Mouse (Mus musculus): ENCODE measurements at regions not wholly inside any gene's neighbourhood (a gene's known extent, or its start where the extent isn't known, plus 50 kb on each side); places are given as distances from the start of the nearest gene placed in this dataset.

DNA sequence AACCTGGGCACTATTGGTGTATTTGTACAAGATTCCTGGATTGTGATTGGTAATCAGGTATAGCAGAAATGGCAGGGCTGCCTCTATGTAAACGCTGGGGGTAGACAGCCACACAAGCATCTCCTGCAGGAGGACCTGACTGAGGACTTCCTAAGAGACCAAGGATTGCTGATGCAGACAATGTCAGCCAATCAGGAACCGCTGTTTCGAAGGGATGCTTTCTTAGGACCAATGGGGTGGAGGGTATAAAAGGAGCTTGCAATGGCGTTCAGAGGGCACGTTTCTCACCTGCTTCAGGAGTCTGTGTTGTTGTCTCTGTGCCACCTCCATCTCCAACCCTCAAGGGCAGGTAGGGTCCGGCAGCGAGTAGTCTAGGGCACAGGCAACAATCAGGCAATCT lies 393.7 kb downstream of the Gm45692 start:
- no peak for DNase-seq (ENCODE audit: low spot score)

DNA sequence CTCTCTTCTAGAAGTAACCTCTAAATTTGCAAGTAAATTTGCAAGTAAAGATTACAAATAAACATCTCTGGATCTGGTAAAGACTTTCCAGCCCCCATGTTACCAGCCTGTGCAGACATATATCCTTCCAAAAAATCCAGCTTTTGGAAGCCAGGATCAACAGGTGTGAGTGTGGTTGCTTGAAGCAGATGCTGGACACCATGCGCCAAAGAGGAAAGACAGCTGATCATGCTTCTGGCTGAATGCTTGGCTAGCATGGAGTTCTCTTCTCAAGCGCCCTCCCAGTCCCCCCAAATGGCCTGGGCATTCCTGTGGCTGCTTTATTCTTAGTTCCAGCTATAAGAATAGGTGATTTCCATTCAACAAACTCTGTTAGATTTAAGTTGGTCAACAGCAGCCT lies 404.9 kb downstream of the Gm45692 start:
- DNase-seq (ENCODE audit: low spot score) = no peak

DNA sequence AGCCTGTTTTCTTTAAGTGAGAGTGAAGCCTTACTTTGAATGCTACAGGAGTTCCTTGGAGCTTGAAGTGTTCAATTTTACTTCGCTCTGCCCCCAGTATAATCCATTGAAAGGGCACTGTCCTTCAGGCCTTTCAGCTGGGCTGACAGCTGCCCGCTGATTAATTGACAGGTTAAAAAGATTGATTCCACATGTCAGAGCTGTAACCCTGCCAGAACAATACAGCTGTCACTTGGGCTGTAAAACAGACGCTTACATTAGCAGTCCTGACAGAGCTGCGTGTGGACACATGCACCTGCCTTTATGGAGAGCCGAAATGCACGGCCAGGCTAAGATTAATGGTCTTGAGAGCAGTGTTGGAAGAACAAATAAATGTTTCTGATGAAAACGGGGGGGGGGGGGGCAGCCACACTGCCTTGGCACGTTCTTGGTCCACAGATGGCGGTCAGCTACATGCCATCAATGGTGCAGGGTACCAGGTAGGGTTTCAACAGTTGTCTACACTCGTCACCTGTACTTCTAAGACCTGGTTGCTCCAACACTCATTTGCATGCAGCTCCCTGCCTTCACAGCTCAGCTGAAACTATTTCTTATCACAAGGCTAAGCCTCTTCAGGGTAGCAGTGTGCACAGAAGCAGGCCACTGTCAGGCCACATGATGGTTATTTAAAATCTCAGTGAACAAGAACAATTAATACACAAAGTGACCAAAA lies 407.3 kb downstream of the Gm45692 start:
- DNase-seq (ENCODE audit: low spot score) = peak; percentile 72

- DNase-seq (ENCODE audit: low spot score) = peak; percentile 26
Measured at GRCm38 (mm10) chr8:26527186-26527580, 407.8 kb downstream of the Gm45692 start.

- no peak for DNase-seq (ENCODE audit: low spot score)
Measured at GRCm38 (mm10) chr8:26529921-26530320, 410.6 kb downstream of the Gm45692 start.

DNA sequence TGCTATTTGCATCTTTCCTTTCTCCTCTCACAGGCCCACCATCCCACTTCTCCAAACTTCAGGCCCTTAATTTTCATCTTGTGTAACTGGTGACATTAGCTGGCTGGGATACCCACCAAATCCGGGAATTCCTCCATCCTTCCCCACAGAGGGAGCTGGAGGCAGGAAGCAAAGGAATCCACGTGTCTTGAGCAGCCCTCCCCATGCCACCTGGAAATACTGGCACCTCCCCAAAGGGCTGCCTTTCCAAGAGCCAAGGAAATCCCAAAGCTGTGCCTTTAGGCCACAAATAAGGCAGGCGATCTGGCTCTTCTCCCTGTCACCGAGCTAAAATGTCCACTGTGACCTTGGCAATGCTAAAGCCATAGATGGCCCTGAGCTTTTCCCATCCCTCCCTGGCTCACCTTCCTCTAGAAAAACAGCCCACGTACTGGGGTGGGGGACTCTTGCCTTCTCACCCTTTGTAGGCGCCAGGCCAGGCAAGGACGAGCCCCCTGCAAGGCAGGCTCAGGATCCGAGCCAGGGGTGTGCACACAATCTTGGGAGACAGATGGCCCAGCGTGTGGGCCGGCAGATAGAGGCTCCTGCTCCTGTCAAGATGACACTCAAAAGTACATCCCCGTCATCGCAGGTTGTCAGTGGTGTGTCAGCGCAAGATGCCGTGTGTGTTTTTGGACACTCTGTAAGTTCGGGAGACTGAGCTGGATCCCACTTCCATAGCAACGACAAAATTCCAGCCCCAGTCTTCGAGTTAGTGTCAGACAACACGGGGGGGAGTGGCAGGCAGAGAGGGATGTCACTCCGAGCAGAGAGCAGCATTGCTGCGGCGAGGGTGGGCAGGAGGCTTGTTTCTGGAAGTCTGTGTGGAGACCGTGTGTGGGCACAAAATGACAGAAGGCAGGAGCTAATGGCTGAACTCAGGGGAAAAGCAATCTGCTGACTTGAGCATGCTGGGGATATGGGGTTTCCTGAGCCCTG lies 414.4 kb downstream of the Gm45692 start:
- no peak for DNase-seq (ENCODE audit: low spot score)

DNA sequence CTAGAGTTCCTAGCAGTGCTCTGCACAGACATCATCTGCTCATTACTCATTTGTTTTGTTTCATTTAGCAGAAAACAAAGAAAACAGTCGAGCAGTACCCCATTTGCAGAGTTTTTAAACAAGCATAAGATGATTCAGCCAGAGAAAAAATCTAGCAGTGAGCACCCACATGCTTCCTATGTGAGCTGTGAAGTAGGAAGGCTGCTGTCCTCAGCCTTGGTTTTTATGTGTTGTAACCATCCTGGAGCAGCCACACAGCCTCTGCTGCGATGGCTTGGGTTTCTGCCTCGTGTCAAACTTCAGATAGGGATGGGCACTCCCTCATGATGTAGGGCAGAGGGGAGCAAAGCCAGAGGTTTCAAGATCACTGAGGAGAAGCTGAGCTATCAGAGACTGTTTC lies 416.5 kb downstream of the Gm45692 start:
- DNase-seq (ENCODE audit: low spot score) = no peak

GRCm38 (mm10) chr8:26553691-26554090 lies 423.4 kb upstream of the Zfp703 start:
- DNase-seq (ENCODE audit: low spot score) = no peak

DNA sequence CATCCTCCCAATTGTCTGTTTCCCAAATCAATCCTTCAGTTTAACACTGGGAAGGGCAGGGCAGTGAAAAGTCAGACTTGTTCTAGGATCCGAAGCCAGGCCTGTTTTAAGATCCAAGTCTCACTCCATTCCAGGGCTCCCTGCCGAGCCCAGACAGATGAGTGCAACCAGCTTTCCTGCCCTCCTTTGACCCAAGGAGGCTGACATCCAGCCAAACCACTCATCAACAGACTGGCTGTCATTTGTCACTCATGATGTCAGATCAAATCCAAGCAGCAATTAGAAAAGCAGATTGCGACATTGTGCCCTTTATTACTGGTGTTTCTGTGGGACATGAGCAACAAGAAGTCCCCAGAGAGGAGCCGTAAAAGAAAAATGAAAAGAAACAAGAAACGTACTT lies 417.9 kb upstream of the Zfp703 start:
- peak; percentile 4 for DNase-seq (ENCODE audit: low spot score)

DNA sequence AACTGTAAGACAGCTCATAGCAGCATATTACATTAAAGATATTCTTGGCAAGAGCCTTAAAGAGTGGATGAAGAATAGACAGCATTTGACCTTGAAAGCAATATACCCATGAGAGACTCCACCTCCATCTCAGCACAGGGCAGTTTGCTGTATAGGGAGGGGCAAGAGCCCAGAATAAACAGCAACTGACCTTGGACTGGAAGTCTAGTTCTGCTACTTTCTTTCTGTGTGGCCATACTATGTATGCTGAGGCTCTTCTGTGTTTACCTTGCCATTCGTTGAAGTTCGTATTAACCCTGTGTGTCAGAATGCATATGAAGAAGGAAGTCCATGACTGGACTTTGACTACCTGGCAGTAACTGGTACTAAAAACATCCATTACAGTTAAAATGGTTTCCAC lies 414.0 kb upstream of the Zfp703 start:
- DNase-seq (ENCODE audit: low spot score) = no peak

- DNase-seq (ENCODE audit: low spot score) = no peak
Measured at GRCm38 (mm10) chr8:26564254-26564653, 412.9 kb upstream of the Zfp703 start.

DNA sequence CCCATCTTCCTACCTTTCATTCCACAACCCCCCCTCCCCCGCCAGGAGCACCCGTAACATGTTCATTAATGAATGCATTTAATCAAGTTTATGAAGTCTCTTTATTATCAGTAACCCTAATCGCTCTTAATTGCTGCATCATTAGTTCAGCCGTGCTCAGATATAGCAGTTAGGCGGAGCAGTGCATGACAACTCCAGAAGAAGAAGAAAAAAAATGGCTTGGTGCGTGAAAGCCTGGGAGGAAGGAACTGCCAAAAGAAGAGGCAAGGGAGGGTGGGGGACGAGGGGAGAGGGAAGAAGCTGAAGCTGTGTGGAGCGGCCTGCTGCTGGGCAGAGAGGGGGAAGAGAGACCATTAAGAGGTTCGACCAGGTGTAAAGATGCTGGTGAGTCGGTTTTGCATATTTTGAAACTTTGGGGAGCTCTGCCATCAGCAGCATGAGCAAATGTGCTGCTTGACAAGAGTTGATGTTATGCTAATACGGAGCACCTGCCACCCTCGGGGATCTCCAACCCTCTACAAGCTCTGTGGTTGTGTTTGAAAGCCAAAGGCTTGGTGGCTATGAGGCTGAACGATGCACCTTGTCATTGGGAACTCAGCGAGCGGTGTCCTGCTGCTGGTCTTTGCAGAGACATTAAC lies 408.6 kb upstream of the Zfp703 start:
- no peak for DNase-seq (ENCODE audit: low spot score)

GRCm38 (mm10) chr8:26588841-26589240 lies 388.3 kb upstream of the Zfp703 start:
- no peak for DNase-seq (ENCODE audit: low spot score)

- DNase-seq (ENCODE audit: low spot score) = no peak
Measured at GRCm38 (mm10) chr8:26590591-26591212, 386.4 kb upstream of the Zfp703 start.

DNA sequence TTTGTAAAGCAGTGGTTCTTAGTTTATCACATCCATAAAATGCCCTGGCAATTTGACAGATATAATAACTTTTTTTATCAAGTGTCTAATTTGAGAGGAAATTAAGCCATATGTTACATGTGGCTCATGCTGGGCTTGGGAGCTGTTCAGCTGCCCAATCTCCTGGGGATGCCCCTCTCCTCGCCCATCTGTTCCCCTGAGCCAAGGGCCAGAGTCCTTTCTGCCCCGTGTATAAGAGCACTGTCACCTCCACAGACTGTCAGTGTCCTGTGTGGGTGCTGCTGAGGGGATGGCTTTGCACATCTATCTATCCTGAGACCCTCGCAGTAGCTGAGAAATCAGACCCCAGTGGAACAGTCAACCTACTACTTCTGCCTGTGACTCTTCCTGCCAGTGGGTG lies 385.9 kb upstream of the Zfp703 start:
- no peak for DNase-seq (ENCODE audit: low spot score)

- DNase-seq (ENCODE audit: low spot score) = peak; percentile 69
Measured at GRCm38 (mm10) chr8:26593536-26594368, 383.4 kb upstream of the Zfp703 start.

DNA sequence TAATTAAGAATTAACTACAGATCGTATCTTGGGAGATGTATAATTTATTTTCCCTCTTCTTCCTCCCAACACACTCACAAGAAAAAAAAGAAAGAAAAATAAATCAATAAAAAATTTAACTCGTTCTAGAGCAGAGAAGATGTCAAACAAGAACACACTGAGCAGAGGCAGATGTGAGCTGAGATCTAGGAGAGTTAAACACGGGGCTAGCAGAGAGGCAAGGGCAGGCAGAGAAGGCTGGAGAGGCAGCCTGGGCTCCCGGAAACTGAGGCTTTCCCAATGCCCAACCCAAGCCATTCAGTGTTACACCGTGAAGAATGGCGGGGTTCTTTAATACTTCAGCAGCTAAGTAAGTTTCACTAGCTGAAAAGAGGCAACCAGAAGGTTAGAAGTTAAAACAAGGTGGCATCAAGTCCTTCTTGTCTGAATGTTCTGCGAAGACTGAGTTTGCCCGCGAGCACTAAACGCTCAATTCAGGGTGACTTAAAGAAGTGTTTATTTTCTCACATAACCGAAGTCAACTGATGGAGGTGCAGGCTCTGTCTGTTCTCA lies 382.7 kb upstream of the Zfp703 start:
- DNase-seq (ENCODE audit: low spot score) = no peak

- DNase-seq (ENCODE audit: low spot score) = peak; percentile 22
Measured at GRCm38 (mm10) chr8:26595431-26596018, 381.6 kb upstream of the Zfp703 start.

DNA sequence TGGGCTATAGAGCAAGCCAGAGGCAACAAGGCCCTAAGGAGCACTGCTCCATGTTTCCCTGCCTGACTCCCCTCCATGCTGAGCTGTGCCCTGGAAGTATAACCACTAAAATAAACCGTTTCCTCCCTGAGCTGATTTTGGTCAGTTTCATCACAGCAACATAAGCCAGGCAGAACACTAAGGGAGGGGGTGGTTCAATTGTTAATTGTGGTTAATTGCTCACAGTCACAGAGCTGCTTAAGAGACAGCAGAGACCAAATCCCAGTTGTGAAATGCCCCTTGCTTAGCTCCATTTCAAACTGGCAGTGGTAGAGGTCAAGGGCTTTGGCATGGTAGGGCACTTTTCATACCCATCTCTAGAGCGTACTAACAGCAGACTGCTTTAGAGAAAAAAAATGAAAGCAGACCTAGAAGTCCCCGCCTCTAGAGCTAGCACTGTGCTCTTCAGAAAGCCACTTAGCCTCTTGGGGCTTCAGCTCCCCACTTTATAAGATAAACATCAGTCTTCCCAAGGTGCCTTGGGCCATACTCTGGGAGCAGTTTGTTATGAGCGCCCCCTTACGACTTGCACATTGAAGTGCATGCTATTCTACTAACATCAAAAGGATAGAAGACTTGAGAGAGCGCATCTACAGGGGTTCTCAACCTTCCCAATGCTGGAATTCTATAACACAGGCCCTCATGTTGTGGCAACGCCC lies 380.3 kb upstream of the Zfp703 start:
- DNase-seq (ENCODE audit: low spot score) = no peak

DNA sequence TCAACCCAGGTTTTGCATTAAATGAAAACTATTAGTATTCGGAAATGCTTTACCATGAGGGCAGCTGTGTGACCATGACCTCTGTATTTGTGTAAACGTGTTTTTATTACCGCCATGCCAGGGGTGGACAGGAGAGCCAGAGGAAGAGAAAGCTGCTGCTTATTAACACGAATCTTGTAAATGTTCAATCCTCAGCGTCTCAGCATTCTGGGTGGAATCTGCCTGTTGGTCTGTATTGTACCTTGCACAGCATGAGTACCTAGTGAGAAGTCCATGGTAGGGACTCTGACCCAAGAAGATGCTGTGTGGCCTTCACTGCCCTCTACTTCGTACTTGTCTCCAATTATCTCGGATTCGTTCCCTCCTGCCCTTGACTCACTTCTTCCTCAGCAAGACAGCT lies 378.6 kb upstream of the Zfp703 start:
- DNase-seq (ENCODE audit: low spot score) = no peak

Measured in embryo, embryonic 10.5 days (tissue).